Mouse (Mus musculus): ENCODE measurements around the gene Trim10. TPM values are rescaled to one million over a fixed set of nuclear protein-coding genes. Genes with fewer than 3 reads are reported as not detected.

Trim10 gene
- polyA plus RNA-seq, 1 experiment from 2014 or later: 0.70 TPM

GRCm38 (mm10) chr17:36896583-36896982 lies 27.2 kb downstream of the Trim10 start:
- no peak for ATAC-seq
- Histone ChIP-seq H3K4me2 (ENCODE audit: low read length) (no peak overlapping the region), H3K27ac (ENCODE audit: low read length) (no peak overlapping the region), H3K4me3 (ENCODE audit: low read depth, low read length) (no peak overlapping the region), H3K36me3 (ENCODE audit: control insufficient read depth, insufficient read depth, low read length) (no peaks in the 10 kb centered on the region), H3K9me3 (replicated peaks; ENCODE audit: control insufficient read depth, low read length, poor library complexity, severe bottlenecking) (no peaks in the 10 kb centered on the region), H3K4me1 (ENCODE audit: control insufficient read depth, insufficient read depth, low read length) (no peaks in the 10 kb centered on the region), H3K9ac (ENCODE audit: low read depth, low read length) (no peak overlapping the region), H3K27me3 (ENCODE audit: control insufficient read depth, insufficient read depth, low read depth, low read length) (no peaks in the 10 kb centered on the region)
- 94% methylated on average over 1 of the region's 1 CpGs for WGBS

- H3K36me3 ChIP-seq (ENCODE audit: control insufficient read depth, insufficient read depth, low read length): no peaks in the 10 kb centered on the region
- H3K4me2 ChIP-seq (ENCODE audit: low read length): no peak overlapping the region
- no peak for ATAC-seq
- H3K4me1 ChIP-seq (ENCODE audit: control insufficient read depth, insufficient read depth, low read length): no peaks in the 10 kb centered on the region
- no peak overlapping the region for H3K4me3 ChIP-seq (ENCODE audit: low read depth, low read length)
- no peaks in the 10 kb centered on the region for H3K9me3 ChIP-seq (replicated peaks; ENCODE audit: control insufficient read depth, low read length, poor library complexity, severe bottlenecking)
- H3K27ac ChIP-seq (ENCODE audit: low read length): no peak overlapping the region
- H3K27me3 ChIP-seq (ENCODE audit: control insufficient read depth, insufficient read depth, low read depth, low read length): no peaks in the 10 kb centered on the region
- no peak overlapping the region for H3K9ac ChIP-seq (ENCODE audit: low read depth, low read length)
Observed at GRCm38 (mm10) chr17:36897065-36897464, 27.7 kb downstream of the Trim10 start.

DNA sequence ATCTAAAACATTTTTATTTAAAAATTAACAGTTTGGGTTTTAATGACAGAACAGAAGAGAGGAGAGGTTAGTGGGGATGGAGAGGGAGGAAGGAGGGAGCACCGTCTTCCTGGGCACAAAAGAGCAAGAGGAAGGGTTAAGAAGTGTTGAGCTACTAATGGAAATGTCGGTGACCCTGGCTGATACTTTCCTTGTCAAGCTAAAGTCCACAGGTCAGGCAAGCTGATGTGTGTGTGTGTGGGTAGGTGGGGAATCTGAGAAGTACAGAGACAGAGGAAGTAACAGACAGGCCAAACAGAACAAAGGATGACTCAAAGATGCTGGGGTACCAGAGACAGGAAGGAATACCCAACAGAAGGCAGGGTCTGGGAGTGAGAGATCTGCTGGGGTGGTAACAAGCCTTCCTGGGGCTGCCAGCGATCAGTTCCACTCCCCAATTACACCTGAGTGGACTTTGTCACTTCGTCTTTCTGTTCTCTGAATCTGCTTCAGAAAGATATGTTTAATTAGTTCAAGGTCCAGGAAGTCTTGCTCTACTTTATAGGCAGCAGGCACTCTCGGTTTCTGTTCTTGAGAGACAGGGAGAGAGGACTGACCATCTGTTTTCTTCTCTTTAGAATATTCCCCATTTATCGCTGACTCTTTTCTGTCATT lies 28.3 kb downstream of the Trim10 start, which contains the start of gene Trim31:
TSS of gene Trim31 (plus strand) at position 567 of the 654 bp plus-strand sequence.
- Histone ChIP-seq H3K9ac (ENCODE audit: low read depth, low read length) (no peak within 1 kb of the TSS), H3K27me3 (ENCODE audit: control insufficient read depth, insufficient read depth, low read depth, low read length) (no peaks in the 10 kb centered on the region), H3K4me2 (ENCODE audit: low read length) (no peak within 1 kb of the TSS), H3K4me1 (ENCODE audit: control insufficient read depth, insufficient read depth, low read length) (no peaks in the 10 kb centered on the region), H3K27ac (ENCODE audit: low read length) (no peak within 1 kb of the TSS), H3K9me3 (replicated peaks; ENCODE audit: control insufficient read depth, low read length, poor library complexity, severe bottlenecking) (no peaks in the 10 kb centered on the region), H3K36me3 (ENCODE audit: control insufficient read depth, insufficient read depth, low read length) (no peaks in the 10 kb centered on the region), H3K4me3 (ENCODE audit: low read depth, low read length) (no peak within 1 kb of the TSS)
- ATAC-seq: no peak
- 66% methylated on average over 6 of the region's 6 CpGs for WGBS

DNA sequence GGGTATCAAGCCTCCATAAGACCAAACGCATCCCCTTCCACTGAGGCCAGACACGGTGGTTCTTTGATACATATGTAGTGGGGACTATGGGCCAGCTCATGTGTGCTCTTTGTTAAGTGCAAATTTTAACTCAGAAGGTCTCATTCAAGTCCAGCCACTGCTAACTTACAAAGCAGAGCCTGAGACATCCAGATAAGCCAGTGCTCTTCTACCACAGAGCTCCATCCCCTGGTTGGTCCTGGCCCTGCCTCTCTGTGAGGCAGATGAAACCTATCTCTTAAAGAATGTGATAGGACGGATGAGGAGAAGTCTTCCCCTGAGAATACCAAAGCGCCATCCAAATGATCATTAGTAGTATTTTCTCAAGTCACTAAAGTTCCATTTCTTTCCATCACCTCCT lies 30.0 kb downstream of the Trim10 start:
- Histone ChIP-seq H3K27me3 (ENCODE audit: control insufficient read depth, insufficient read depth, low read depth, low read length) (no peaks in the 10 kb centered on the region), H3K27ac (ENCODE audit: low read length) (no peak overlapping the region), H3K4me3 (ENCODE audit: low read depth, low read length) (no peak overlapping the region), H3K36me3 (ENCODE audit: control insufficient read depth, insufficient read depth, low read length) (no peaks in the 10 kb centered on the region), H3K4me2 (ENCODE audit: low read length) (no peak overlapping the region), H3K9me3 (replicated peaks; ENCODE audit: control insufficient read depth, low read length, poor library complexity, severe bottlenecking) (no peaks in the 10 kb centered on the region), H3K4me1 (ENCODE audit: control insufficient read depth, insufficient read depth, low read length) (no peaks in the 10 kb centered on the region), H3K9ac (ENCODE audit: low read depth, low read length) (no peak overlapping the region)
- no peak for ATAC-seq
- WGBS: 87% methylated on average over 4 of the region's 4 CpGs

- no peak for ATAC-seq
Observed at GRCm38 (mm10) chr17:36900001-36900400, 30.6 kb downstream of the Trim10 start.

DNA sequence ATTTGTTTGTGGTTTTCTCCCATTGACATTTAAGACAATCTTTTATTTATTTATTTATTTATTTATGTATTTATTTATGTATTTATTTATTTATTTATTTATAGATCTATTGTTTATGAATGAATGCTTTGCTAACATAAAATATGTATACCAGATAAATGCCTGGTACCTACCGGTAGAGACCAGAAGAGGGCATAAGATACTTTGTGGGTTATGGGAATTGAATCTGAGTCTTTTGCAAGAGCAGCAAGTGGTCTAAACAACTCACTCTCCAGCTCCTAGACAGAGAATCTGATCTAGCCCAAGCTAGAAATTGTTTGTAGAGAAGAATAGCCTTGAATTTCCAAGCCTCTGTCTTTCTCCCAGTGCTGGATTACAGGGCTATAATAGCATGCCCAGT lies 31.3 kb downstream of the Trim10 start:
- H3K36me3 ChIP-seq (ENCODE audit: control insufficient read depth, insufficient read depth, low read length): no peaks in the 10 kb centered on the region
- no peak overlapping the region for H3K9ac ChIP-seq (ENCODE audit: low read depth, low read length)
- no peak overlapping the region for H3K4me3 ChIP-seq (ENCODE audit: low read depth, low read length)
- no peak overlapping the region for H3K4me2 ChIP-seq (ENCODE audit: low read length)
- H3K4me1 ChIP-seq (ENCODE audit: control insufficient read depth, insufficient read depth, low read length): no peaks in the 10 kb centered on the region
- H3K27me3 ChIP-seq (ENCODE audit: control insufficient read depth, insufficient read depth, low read depth, low read length): no peaks in the 10 kb centered on the region
- WGBS: 30% methylated on average over 1 of the region's 1 CpGs
- no peak overlapping the region for H3K27ac ChIP-seq (ENCODE audit: low read length)
- ATAC-seq: no peak
- H3K9me3 ChIP-seq (replicated peaks; ENCODE audit: control insufficient read depth, low read length, poor library complexity, severe bottlenecking): no peaks in the 10 kb centered on the region

More at GRCm38 (mm10) chr17:36900001-36900400, 30.6 kb downstream of the Trim10 start:
- 92% methylated on average over 5 of the region's 5 CpGs for WGBS
- Histone ChIP-seq H3K36me3 (ENCODE audit: control insufficient read depth, insufficient read depth, low read length) (no peaks in the 10 kb centered on the region), H3K27ac (ENCODE audit: low read length) (no peak overlapping the region), H3K4me1 (ENCODE audit: control insufficient read depth, insufficient read depth, low read length) (no peaks in the 10 kb centered on the region), H3K9ac (ENCODE audit: low read depth, low read length) (no peak overlapping the region), H3K4me2 (ENCODE audit: low read length) (no peak overlapping the region), H3K4me3 (ENCODE audit: low read depth, low read length) (no peak overlapping the region), H3K27me3 (ENCODE audit: control insufficient read depth, insufficient read depth, low read depth, low read length) (no peaks in the 10 kb centered on the region), H3K9me3 (replicated peaks; ENCODE audit: control insufficient read depth, low read length, poor library complexity, severe bottlenecking) (no peaks in the 10 kb centered on the region)

DNA sequence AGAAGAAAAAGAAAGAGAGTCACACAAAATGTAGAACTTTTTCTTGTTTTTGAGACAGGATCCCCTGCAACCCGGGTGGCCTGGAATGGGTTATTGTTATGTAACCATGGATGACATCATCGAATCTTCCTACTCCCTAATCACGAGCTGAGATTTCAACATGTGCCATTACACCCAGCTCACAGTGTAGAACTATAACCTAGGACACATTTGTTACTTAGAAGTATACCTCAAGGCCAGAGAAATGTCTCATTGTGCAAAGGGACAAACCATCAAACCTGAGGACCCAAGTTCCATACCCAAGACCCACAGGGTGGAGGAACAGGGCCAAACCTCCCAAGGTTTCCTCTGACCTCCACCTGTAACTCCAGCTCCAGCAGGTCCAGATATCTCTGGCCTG lies 34.3 kb downstream of the Trim10 start:
- Histone ChIP-seq H3K27ac (ENCODE audit: low read length) (no peak overlapping the region), H3K9ac (ENCODE audit: low read depth, low read length) (no peak overlapping the region), H3K36me3 (ENCODE audit: control insufficient read depth, insufficient read depth, low read length) (no peaks in the 10 kb centered on the region), H3K4me2 (ENCODE audit: low read length) (no peak overlapping the region), H3K4me1 (ENCODE audit: control insufficient read depth, insufficient read depth, low read length) (no peaks in the 10 kb centered on the region), H3K27me3 (ENCODE audit: control insufficient read depth, insufficient read depth, low read depth, low read length) (no peaks in the 10 kb centered on the region), H3K4me3 (ENCODE audit: low read depth, low read length) (no peak overlapping the region), H3K9me3 (replicated peaks; ENCODE audit: control insufficient read depth, low read length, poor library complexity, severe bottlenecking) (no peaks in the 10 kb centered on the region)
- ATAC-seq: no peak
- WGBS: 77% methylated on average over 3 of the region's 3 CpGs

GRCm38 (mm10) chr17:36908235-36908634 lies 38.9 kb downstream of the Trim10 start:
- 68% methylated on average over 1 of the region's 1 CpGs for WGBS
- no peak overlapping the region for H3K4me3 ChIP-seq (ENCODE audit: low read depth, low read length)
- no peak for ATAC-seq

DNA sequence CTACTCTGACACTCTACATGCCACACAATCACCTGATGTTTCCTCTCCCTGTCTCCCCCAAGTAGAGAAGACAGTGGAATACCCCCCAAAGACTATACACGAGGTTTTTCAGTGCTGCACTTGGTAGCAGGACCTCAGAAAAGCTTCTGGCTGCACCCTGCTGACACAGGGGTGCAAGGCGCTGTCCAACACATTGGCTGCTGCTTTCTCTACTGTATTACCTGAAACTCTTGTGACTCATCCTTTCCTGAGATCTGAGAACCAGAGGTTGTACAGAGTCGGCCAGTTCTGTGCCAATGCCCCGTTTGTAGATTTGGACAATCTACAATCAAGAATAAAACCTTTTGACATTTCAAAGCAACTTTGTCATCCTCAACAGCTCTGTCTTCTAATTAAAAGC lies 40.4 kb downstream of the Trim10 start:
- H3K4me2 ChIP-seq (ENCODE audit: low read length): no peak overlapping the region
- no peaks in the 10 kb centered on the region for H3K9me3 ChIP-seq (replicated peaks; ENCODE audit: control insufficient read depth, low read length, poor library complexity, severe bottlenecking)
- WGBS: 57% methylated on average over 4 of the region's 4 CpGs
- H3K27ac ChIP-seq (ENCODE audit: low read length): no peak overlapping the region
- no peaks in the 10 kb centered on the region for H3K4me1 ChIP-seq (ENCODE audit: control insufficient read depth, insufficient read depth, low read length)
- no peak for ATAC-seq
- H3K36me3 ChIP-seq (ENCODE audit: control insufficient read depth, insufficient read depth, low read length): no peaks in the 10 kb centered on the region
- no peak overlapping the region for H3K9ac ChIP-seq (ENCODE audit: low read depth, low read length)
- H3K4me3 ChIP-seq (ENCODE audit: low read depth, low read length): no peak overlapping the region
- no peaks in the 10 kb centered on the region for H3K27me3 ChIP-seq (ENCODE audit: control insufficient read depth, insufficient read depth, low read depth, low read length)

More at GRCm38 (mm10) chr17:36908235-36908634, 38.9 kb downstream of the Trim10 start:
- no peaks in the 10 kb centered on the region for H3K4me1 ChIP-seq (ENCODE audit: control insufficient read depth, insufficient read depth, low read length)
- no peak overlapping the region for H3K27ac ChIP-seq (ENCODE audit: low read length)
- H3K9ac ChIP-seq (ENCODE audit: low read depth, low read length): no peak overlapping the region
- no peaks in the 10 kb centered on the region for H3K9me3 ChIP-seq (replicated peaks; ENCODE audit: control insufficient read depth, low read length, poor library complexity, severe bottlenecking)
- no peak overlapping the region for H3K4me2 ChIP-seq (ENCODE audit: low read length)
- H3K27me3 ChIP-seq (ENCODE audit: control insufficient read depth, insufficient read depth, low read depth, low read length): no peaks in the 10 kb centered on the region
- no peaks in the 10 kb centered on the region for H3K36me3 ChIP-seq (ENCODE audit: control insufficient read depth, insufficient read depth, low read length)
